Mouse (Mus musculus) skeletal muscle tissue, postnatal 0 days (tissue): ENCODE results near the gene Tbca. TPM values are rescaled to one million over a fixed set of nuclear protein-coding genes. Genes with fewer than 3 reads are reported as not detected.

Source experiments
- polyA plus RNA-seq: library from polyadenylated mRNA; unstranded; fragments of >200 nt; fragmentation: Nextera tagmentation; extraction: Ambion mirVana; gene quantifications from 2 replicates; pipeline ENCODE4 v1.2.1, GENCODE M21; 2015

Tbca gene
- 139 and 164 TPM in 2 replicates for polyA plus RNA-seq

GRCm38 (mm10) chr13:94788771-94789649, at the start of gene Tbca:
Tbca (plus strand) TSS chr13:94788910.

GRCm38 (mm10) chr13:94875396-94875880, 86.7 kb downstream of the Tbca start, which contains the start of gene Otp:
Otp (plus strand) TSS chr13:94875602.

Other genes with a start within 250 kb of the Tbca start
- gene Otp, start 86.7 kb downstream of the Tbca start, polyA plus RNA-seq: not detected in 2 replicates
- 13.4 and 14.5 TPM in 2 replicates for gene Wdr41, start 187.4 kb downstream of the Tbca start, polyA plus RNA-seq